Comparison of ENCODE assay signal across 19 mouse cellular contexts in genomic region chr6:94568040-94568439, GRCm38 (mm10).
"Had no signal": no experiment of that assay in that cellular context is flagged by ENCODE, and none has a peak within 500 bp of the region (broad histone marks: within the 10 kb centered on the region; RNA-seq: fewer than 3 reads in every experiment).

No protein-coding gene starts in this region.

- H3K4me3 ChIP-seq: limb, embryonic 12.5 days; limb, embryonic 15.5 days; lung, embryonic 15.5 days; neural tube, embryonic 12.5 days; neural tube, embryonic 15.5 days; stomach, embryonic 15.5 days had no signal

- H3K36me3 ChIP-seq: limb, embryonic 12.5 days; limb, embryonic 15.5 days; lung, embryonic 15.5 days; neural tube, embryonic 12.5 days; neural tube, embryonic 15.5 days; stomach, embryonic 15.5 days had no signal

- ATAC-seq: liver, postnatal 0 days had no signal

- H3K4me1 ChIP-seq: limb, embryonic 12.5 days; limb, embryonic 15.5 days; lung, embryonic 15.5 days; neural tube, embryonic 12.5 days; neural tube, embryonic 15.5 days; stomach, embryonic 15.5 days had no signal

- H3K27me3 ChIP-seq: limb, embryonic 12.5 days; limb, embryonic 15.5 days; lung, embryonic 15.5 days; neural tube, embryonic 12.5 days; neural tube, embryonic 15.5 days; stomach, embryonic 15.5 days had no signal

- DNase-seq: kidney, adult 18-20 months; kidney, adult 9 months; kidney, postnatal 14 days; kidney, postnatal 4 days; liver, postnatal 0 days; midbrain, embryonic 14.5 days; right cerebral cortex, adult 18-20 months; right cerebral cortex, postnatal 14 days; spleen, adult 18-20 months; thymus, postnatal 36 days had no signal

- H3K9ac ChIP-seq: limb, embryonic 12.5 days; limb, embryonic 15.5 days; liver, embryonic 14.5 days; liver, postnatal 0 days; lung, embryonic 15.5 days; neural tube, embryonic 12.5 days; neural tube, embryonic 15.5 days; stomach, embryonic 15.5 days had no signal

- H3K4me2 ChIP-seq: limb, embryonic 12.5 days; limb, embryonic 15.5 days; liver, embryonic 11.5 days; lung, embryonic 15.5 days; midbrain, embryonic 11.5 days; neural tube, embryonic 12.5 days; neural tube, embryonic 15.5 days; stomach, embryonic 15.5 days had no signal

- H3K9me3 ChIP-seq: limb, embryonic 12.5 days; limb, embryonic 15.5 days; lung, embryonic 15.5 days; neural tube, embryonic 12.5 days; neural tube, embryonic 15.5 days; stomach, embryonic 15.5 days had no signal

- H3K27ac ChIP-seq: limb, embryonic 12.5 days; limb, embryonic 15.5 days; liver, embryonic 14.5 days; lung, embryonic 15.5 days; neural tube, embryonic 12.5 days; neural tube, embryonic 15.5 days; stomach, embryonic 15.5 days had no signal
